Mouse (Mus musculus): ENCODE results near the gene Mta1.

- TF ChIP-seq CTCF (IDR thresholded peaks at IDR 0.05; ENCODE audit: extremely low read depth, insufficient read length, insufficient replicate concordance, low read depth, low read length) (no peak), POLR2A (IDR thresholded peaks at IDR 0.05; ENCODE audit: low read depth, low read length) (no peak)
Measured at GRCm38 (mm10) chr12:113114141-113114540, 16.1 kb downstream of the Mta1 start.

All from small intestine, adult 2 months (tissue).